Mouse (Mus musculus): ENCODE data around the gene Itga10.

DNA sequence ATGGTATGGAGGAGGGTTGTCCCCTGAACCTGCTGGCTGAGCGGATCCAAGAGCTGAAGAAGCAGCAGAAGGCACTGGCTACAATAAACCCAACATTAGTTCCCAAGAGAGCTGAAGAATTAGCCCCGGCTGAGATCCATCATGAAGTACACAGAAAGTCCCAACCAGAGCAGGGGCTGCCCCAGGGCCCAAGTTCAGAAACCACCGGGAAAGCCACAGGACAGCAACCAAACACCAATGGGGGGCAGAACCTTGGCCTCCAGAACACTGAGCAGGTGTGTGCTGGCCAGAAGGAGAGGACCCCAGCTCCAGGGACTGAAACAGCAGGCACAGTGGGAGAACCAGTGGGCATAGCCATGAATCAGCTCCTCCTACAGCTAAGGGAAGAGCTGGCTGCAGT, 38.1 kb downstream of the Itga10 start:
- no peak for TF ChIP-seq POLR2A (IDR thresholded peaks at IDR 0.05; ENCODE audit: low read depth, low read length)
- TF ChIP-seq CTCF (IDR thresholded peaks at IDR 0.05; ENCODE audit: extremely low read depth, insufficient read length, insufficient replicate concordance, low read depth, low read length), result no peak
